Mouse (Mus musculus) spleen, adult 2 months (tissue): Measurements from ENCODE around the gene Plagl2.

Experiments used
- CTCF ChIP-seq: fragments of 200-500 bp; IDR thresholded peaks from 2 replicates; pipeline ENCODE4 v1.5.1; 2011; ENCODE audit warnings: mild to moderate bottlenecking, inconsistent platforms; ENCODE audit not compliant: insufficient read depth, insufficient read length, insufficient replicate concordance; ENCODE audit errors: extremely low read depth
- POLR2A ChIP-seq: fragments of 200-500 bp; IDR thresholded peaks from 2 replicates; pipeline ENCODE4 v1.6.1; 2011; ENCODE audit warnings: low read depth, low read length, inconsistent platforms

DNA sequence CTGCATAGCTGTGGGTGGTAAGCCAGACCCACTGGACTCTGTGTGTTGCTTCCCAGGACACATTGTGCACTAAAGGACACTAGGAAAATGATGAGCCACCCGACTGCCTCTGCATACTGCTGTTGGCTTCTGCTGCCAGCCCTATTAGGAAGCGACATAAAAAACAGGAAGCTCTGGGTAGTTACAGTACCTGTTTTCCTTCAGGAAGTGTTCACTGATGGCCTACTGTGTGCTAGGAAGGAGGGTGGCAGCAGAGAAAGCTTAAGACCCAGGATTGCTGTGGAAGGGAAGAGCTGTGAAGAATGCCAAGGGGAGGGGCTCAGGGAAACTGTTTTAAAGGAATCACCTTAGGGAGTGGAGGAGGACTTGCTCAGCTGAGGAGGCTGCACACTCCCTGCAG lies 26.1 kb upstream of the Plagl2 start:
- TF ChIP-seq CTCF, result no peak
- TF ChIP-seq POLR2A, result no peak
